Mouse (Mus musculus) embryonic facial prominence, embryonic 11.5 days (tissue): Measurements from ENCODE around the gene Prnd. TPM values are rescaled to one million over a fixed set of nuclear protein-coding genes. Genes with fewer than 3 reads are reported as not detected.

Experiments
- ATAC-seq: fragments of 200-750 bp; cut with Nextera tagmentation; replicated peaks from 2 replicates; pipeline ENCODE4 v1.8.0; 2017; ENCODE audit warnings: low read depth; ENCODE audit not compliant: insufficient number of reproducible peaks, low FRiP score, low TSS enrichment
- DNase-seq: peaks from one replicate; pipeline ENCODE4 v3.0.0-alpha.2; 2015; ENCODE audit warnings: low spot score
- H3K27ac ChIP-seq: fragments of 300-500 bp; sonication (generic); replicated peaks from 2 replicates; pipeline ENCODE4 v1.5.1; 2014; ENCODE audit warnings: mild to moderate bottlenecking, low read depth, low read length, control low read depth
- H3K27me3 ChIP-seq: fragments of 300-500 bp; sonication (generic); 2 replicates; pipeline ENCODE4 v1.6.1; 2014; ENCODE audit warnings: mild to moderate bottlenecking, low read length, moderate library complexity, mixed read lengths; ENCODE audit not compliant: control insufficient read depth, insufficient read depth
- H3K36me3 ChIP-seq: fragments of 300-500 bp; sonication (generic); replicated peaks from 2 replicates; pipeline ENCODE4 v1.6.1; 2014; ENCODE audit warnings: low read depth, mild to moderate bottlenecking, low read length, moderate library complexity, mixed read lengths; ENCODE audit not compliant: control insufficient read depth, insufficient read depth
- H3K4me1 ChIP-seq: fragments of 300-500 bp; sonication (generic); 2 replicates; pipeline ENCODE4 v1.6.1; 2014; ENCODE audit warnings: low read length, mixed read lengths; ENCODE audit not compliant: control insufficient read depth, insufficient read depth
- H3K4me2 ChIP-seq: fragments of 300-500 bp; sonication (generic); 2 replicates; pipeline ENCODE4 v1.6.1; 2014; ENCODE audit warnings: low read depth, mild to moderate bottlenecking, control low read depth, low read length, moderate library complexity
- H3K4me3 ChIP-seq: fragments of 300-500 bp; sonication (generic); 2 replicates; pipeline ENCODE4 v1.5.1; 2014; ENCODE audit warnings: low read depth, low read length, control low read depth
- H3K9ac ChIP-seq: fragments of 300-500 bp; sonication (generic); replicated peaks from 2 replicates; pipeline ENCODE4 v1.6.1; 2014; ENCODE audit warnings: mild to moderate bottlenecking, control low read depth, low read length
- H3K9me3 ChIP-seq: fragments of 300-500 bp; sonication (generic); replicated peaks from 2 replicates; pipeline ENCODE4 v1.6.1; 2016; ENCODE audit warnings: mild to moderate bottlenecking, low read length, inconsistent platforms, mixed read lengths; ENCODE audit not compliant: control insufficient read depth
- WGBS: fragments of 180-500 bp; shearing (Covaris S2); extraction: QIAGEN DNeasy Blood & Tissue Kit; methylation state at CpG from one replicate; pipeline ENCODE4 v1.1.7; 2014; 5-methylcytosine and 5-hydroxymethylcytosine counted together
- polyA plus RNA-seq: library from polyadenylated mRNA; unstranded; fragments of >200 nt; fragmentation: Nextera tagmentation; extraction: Ambion mirVana; gene quantifications from 2 replicates; pipeline ENCODE4 v1.2.1, GENCODE M21; 2014

The Prnd gene
- polyA plus RNA-seq, 1 experiment from 2014 or later: 15.1 TPM

- Histone ChIP-seq H3K9ac (no peak overlapping the region), H3K4me1 (no peaks in the 10 kb centered on the region), H3K27me3 (no peaks in the 10 kb centered on the region), H3K4me2 (no peak overlapping the region), H3K27ac (no peak overlapping the region), H3K4me3 (no peak overlapping the region), H3K9me3 (no peaks in the 10 kb centered on the region), H3K36me3 (no peaks in the 10 kb centered on the region)
- no peak for DNase-seq
- no peak; the same call in 1 of the 2 replicates for ATAC-seq
- WGBS: 29% methylated on average over 6 of the region's 6 CpGs
These were observed 17.6 kb upstream of the Prnd start for GRCm38 (mm10) chr2:131933013-131933412.

- DNase-seq: no peak
- WGBS: 59% methylated on average over 3 of the region's 3 CpGs
- H3K9ac ChIP-seq: no peak overlapping the region
- H3K27ac ChIP-seq: no peak overlapping the region
- no peaks in the 10 kb centered on the region for H3K4me1 ChIP-seq
- H3K4me2 ChIP-seq: no peak overlapping the region
- no peaks in the 10 kb centered on the region for H3K9me3 ChIP-seq
- H3K27me3 ChIP-seq: no peaks in the 10 kb centered on the region
- H3K36me3 ChIP-seq: no peaks in the 10 kb centered on the region
- no peak overlapping the region for H3K4me3 ChIP-seq
- no peak for ATAC-seq
These were observed 17.1 kb upstream of the Prnd start for GRCm38 (mm10) chr2:131933598-131933997.

- Histone ChIP-seq H3K9me3 (no peaks in the 10 kb centered on the region), H3K9ac (no peak overlapping the region), H3K36me3 (no peaks in the 10 kb centered on the region), H3K4me1 (no peaks in the 10 kb centered on the region), H3K27me3 (no peaks in the 10 kb centered on the region), H3K27ac (no peak overlapping the region), H3K4me3 (no peak overlapping the region), H3K4me2 (no peak overlapping the region)
- 84% methylated on average over 2 of the region's 2 CpGs for WGBS
- ATAC-seq (no peak), DNase-seq (no peak)
These were observed 16.4 kb upstream of the Prnd start for GRCm38 (mm10) chr2:131934243-131934642.

GRCm38 (mm10) chr2:131935390-131936105 is 15.1 kb upstream of the Prnd start:
- no peak overlapping the region for H3K4me3 ChIP-seq

GRCm38 (mm10) chr2:131936410-131936809 is 14.3 kb upstream of the Prnd start:
- Histone ChIP-seq H3K4me3 (no peak overlapping the region), H3K27ac (no peak overlapping the region), H3K4me2 (no peak overlapping the region), H3K27me3 (no peaks in the 10 kb centered on the region), H3K36me3 (no peaks in the 10 kb centered on the region), H3K4me1 (no peaks in the 10 kb centered on the region), H3K9me3 (no peaks in the 10 kb centered on the region), H3K9ac (no peak overlapping the region)
- DNase-seq: no peak
- ATAC-seq: no peak
- 94% methylated on average over 10 of the region's 10 CpGs for WGBS

More at GRCm38 (mm10) chr2:131935390-131936105, 15.1 kb upstream of the Prnd start:
- no peak for DNase-seq
- Histone ChIP-seq H3K9me3 (no peaks in the 10 kb centered on the region), H3K4me1 (no peaks in the 10 kb centered on the region), H3K4me2 (no peak overlapping the region), H3K36me3 (no peaks in the 10 kb centered on the region), H3K27ac (no peak overlapping the region), H3K27me3 (no peaks in the 10 kb centered on the region), H3K9ac (no peak overlapping the region)
- 86% methylated on average over 10 of the region's 10 CpGs for WGBS
- ATAC-seq: no peak

- peak; percentile 65 for DNase-seq
- no peak overlapping the region for H3K9ac ChIP-seq
- no peaks in the 10 kb centered on the region for H3K27me3 ChIP-seq
- no peak overlapping the region for H3K27ac ChIP-seq
- no peak for ATAC-seq
- no peak overlapping the region for H3K4me3 ChIP-seq
- WGBS: 43% methylated on average over 8 of the region's 8 CpGs
- H3K4me2 ChIP-seq: no peak overlapping the region
- no peaks in the 10 kb centered on the region for H3K36me3 ChIP-seq
- H3K9me3 ChIP-seq: no peaks in the 10 kb centered on the region
- H3K4me1 ChIP-seq: no peaks in the 10 kb centered on the region
These were observed 11.1 kb upstream of the Prnd start for GRCm38 (mm10) chr2:131939404-131940111.

- Histone ChIP-seq H3K9ac (no peak overlapping the region), H3K27me3 (no peaks in the 10 kb centered on the region), H3K36me3 (no peaks in the 10 kb centered on the region), H3K4me1 (no peaks in the 10 kb centered on the region), H3K4me2 (no peak overlapping the region), H3K9me3 (no peaks in the 10 kb centered on the region), H3K4me3 (no peak overlapping the region), H3K27ac (no peak overlapping the region)
- 77% methylated on average over 3 of the region's 3 CpGs for WGBS
- ATAC-seq (no peak), DNase-seq (no peak)
These were observed 10.2 kb upstream of the Prnd start for GRCm38 (mm10) chr2:131940506-131940905.

- DNase-seq: no peak
- no peaks in the 10 kb centered on the region for H3K27me3 ChIP-seq
- WGBS: 77% methylated on average over 6 of the region's 6 CpGs
- H3K4me2 ChIP-seq: no peak overlapping the region
- no peak overlapping the region for H3K27ac ChIP-seq
- H3K4me3 ChIP-seq: no peak overlapping the region
- no peak overlapping the region for H3K9ac ChIP-seq
- no peaks in the 10 kb centered on the region for H3K36me3 ChIP-seq
- no peaks in the 10 kb centered on the region for H3K9me3 ChIP-seq
- ATAC-seq: no peak
- H3K4me1 ChIP-seq: no peaks in the 10 kb centered on the region
These were observed 9.2 kb upstream of the Prnd start for GRCm38 (mm10) chr2:131941501-131941900.
